ENCODE assay signal across 7 mouse cellular contexts in the genomic region with DNA sequence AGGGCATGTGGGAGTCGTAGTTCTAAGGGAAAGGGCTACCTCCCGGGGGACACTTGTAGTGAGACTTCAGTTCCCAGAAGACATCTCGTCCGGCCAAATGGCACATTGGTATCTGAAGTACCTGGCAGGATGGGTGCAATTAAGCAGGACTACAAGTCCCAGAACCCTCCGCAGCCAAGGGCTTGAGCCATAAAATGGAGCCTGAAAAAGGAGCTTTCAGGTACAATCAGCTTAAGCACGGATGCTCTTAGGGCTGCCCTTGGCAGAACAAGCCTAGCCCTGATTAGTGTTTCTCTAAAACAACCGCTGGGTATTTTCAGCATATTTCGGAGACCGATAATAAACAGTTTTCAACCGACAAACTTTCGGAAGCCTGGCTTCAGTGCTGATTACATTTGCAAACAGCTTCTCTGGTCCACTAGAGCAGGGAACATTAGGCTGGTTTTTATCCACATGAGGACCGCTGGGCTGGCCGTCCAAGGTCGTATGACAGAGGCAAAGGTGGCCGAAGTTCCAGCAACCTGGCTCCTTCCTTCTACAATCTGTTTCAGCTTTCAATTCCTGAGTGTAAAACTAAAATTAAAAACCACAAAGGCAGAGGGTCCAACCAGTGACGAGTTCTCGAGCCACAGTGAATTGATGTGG. TPM values are rescaled to one million over a fixed set of nuclear protein-coding genes. Genes with fewer than 3 reads are reported as not detected.
A peak's percentile ranks its signal among the peaks of the same experiment; 100 is the strongest.
DNase-seq lines count a peak whose midpoint lies in the region; ATAC-seq and TF ChIP-seq lines count a peak whose summit lies in the region.

No protein-coding gene starts in this region.

- 9% methylated on average over 17 of the region's 17 CpGs for WGBS in heart, embryonic 12.5 days
- WGBS in kidney, embryonic 15.5 days, result 4% methylated on average over 17 of the region's 17 CpGs
- WGBS in limb, embryonic 14.5 days, result 7% methylated on average over 17 of the region's 17 CpGs
- 7% methylated on average over 17 of the region's 17 CpGs for WGBS in midbrain, postnatal 0 days

- no peaks in the 10 kb centered on the region for H3K9me3 ChIP-seq in heart, embryonic 12.5 days (replicated peaks)
- H3K9me3 ChIP-seq in kidney, embryonic 15.5 days (replicated peaks), result no peaks in the 10 kb centered on the region
- no peaks in the 10 kb centered on the region for H3K9me3 ChIP-seq in limb, embryonic 14.5 days (ENCODE audit: control insufficient read depth, low read length)
- H3K9me3 ChIP-seq in midbrain, postnatal 0 days (ENCODE audit: low read length), result no peaks in the 10 kb centered on the region

- ATAC-seq in heart, embryonic 12.5 days (ENCODE audit: insufficient number of reproducible peaks, low FRiP score), result no peak
- ATAC-seq in kidney, embryonic 15.5 days (replicated peaks; ENCODE audit: low FRiP score), result peak; percentile 88
- ATAC-seq in limb, embryonic 14.5 days (ENCODE audit: low FRiP score, low read depth), result peak; percentile 71
- peak; percentile 81 for ATAC-seq in midbrain, postnatal 0 days (ENCODE audit: low FRiP score)

- DNase-seq in brain, embryonic 18.5 days (ENCODE audit: low read depth, low spot score), result peak; percentile 87
- peak; percentile 88 for DNase-seq in fat pad, adult 2 months (ENCODE audit: extremely low read depth, low read depth, low spot score)
- DNase-seq in limb, embryonic 14.5 days (ENCODE audit: low spot score), result peak; percentile 85
- DNase-seq in midbrain, postnatal 0 days (ENCODE audit: low spot score), result peak; percentile 97
- peak; percentile 63 to 71 for DNase-seq in spleen, postnatal 36 days (ENCODE audit: low spot score in 2 of 2)

- peak overlapping the region; percentile 86 for H3K4me2 ChIP-seq in heart, embryonic 12.5 days
- peak overlapping the region; percentile 72 for H3K4me2 ChIP-seq in kidney, embryonic 15.5 days
- peak overlapping the region; percentile 86 for H3K4me2 ChIP-seq in limb, embryonic 14.5 days (replicated peaks; ENCODE audit: low read depth, low read length, severe bottlenecking)
- H3K4me2 ChIP-seq in midbrain, postnatal 0 days (ENCODE audit: low read depth, low read length, poor library complexity, severe bottlenecking), result peak overlapping the region; percentile 91

- peak; percentile 44; the same call in 1 of the 2 replicates for TF ChIP-seq POLR2A in limb, embryonic 14.5 days (IDR thresholded peaks at IDR 0.05; ENCODE audit: borderline replicate concordance, extremely low read depth, insufficient read depth, insufficient read length)

- H3K36me3 ChIP-seq in heart, embryonic 12.5 days, result no peaks in the 10 kb centered on the region
- H3K36me3 ChIP-seq in kidney, embryonic 15.5 days, result no peaks in the 10 kb centered on the region
- H3K36me3 ChIP-seq in limb, embryonic 14.5 days (ENCODE audit: control insufficient read depth, insufficient read depth, low read length), result no peaks in the 10 kb centered on the region
- H3K36me3 ChIP-seq in midbrain, postnatal 0 days (ENCODE audit: insufficient read depth, low read length), result no peaks in the 10 kb centered on the region

- no peak for TF ChIP-seq CTCF in midbrain, postnatal 0 days (IDR thresholded peaks at IDR 0.05)

- no peaks in the 10 kb centered on the region for H3K4me1 ChIP-seq in heart, embryonic 12.5 days (replicated peaks)
- H3K4me1 ChIP-seq in kidney, embryonic 15.5 days, result 0 out of 2 replicates have a peak, but pooled peaks cover 8% of the 10 kb centered on the region
- peaks cover 5% of the 10 kb centered on the region; the same call in 1 of the 2 replicates for H3K4me1 ChIP-seq in limb, embryonic 14.5 days (ENCODE audit: control insufficient read depth, insufficient read depth, low read length)
- no peaks in the 10 kb centered on the region for H3K4me1 ChIP-seq in midbrain, postnatal 0 days (ENCODE audit: insufficient read depth, low read length)

- no peaks in the 10 kb centered on the region for H3K27me3 ChIP-seq in heart, embryonic 12.5 days (replicated peaks)
- no peaks in the 10 kb centered on the region for H3K27me3 ChIP-seq in kidney, embryonic 15.5 days
- no peaks in the 10 kb centered on the region for H3K27me3 ChIP-seq in limb, embryonic 14.5 days (ENCODE audit: control insufficient read depth, insufficient read depth, low read length)
- no peaks in the 10 kb centered on the region for H3K27me3 ChIP-seq in midbrain, postnatal 0 days (ENCODE audit: insufficient read depth, low read length)

- H3K4me3 ChIP-seq in heart, embryonic 12.5 days, result peak overlapping the region; percentile 75
- H3K4me3 ChIP-seq in kidney, embryonic 15.5 days (replicated peaks), result peak overlapping the region; percentile 66
- peak overlapping the region; percentile 66 for H3K4me3 ChIP-seq in limb, embryonic 14.5 days (replicated peaks; ENCODE audit: low read length)
- peak overlapping the region; percentile 59 for H3K4me3 ChIP-seq in midbrain, postnatal 0 days (ENCODE audit: low read depth, low read length)

- peak overlapping the region; percentile 10; the same call in 1 of the 2 replicates for H3K27ac ChIP-seq in heart, embryonic 12.5 days (ENCODE audit: poor library complexity, severe bottlenecking)
- peak overlapping the region; percentile 80 for H3K27ac ChIP-seq in kidney, embryonic 15.5 days
- peak overlapping the region; percentile 46; the same call in 1 of the 2 replicates for H3K27ac ChIP-seq in limb, embryonic 14.5 days (replicated peaks; ENCODE audit: low read depth, low read length)
- 0 out of 2 replicates have a peak overlapping the region, but pooled peaks have one; percentile 62 for H3K27ac ChIP-seq in midbrain, postnatal 0 days (ENCODE audit: low read depth, low read length)

- peak overlapping the region; percentile 74 for H3K9ac ChIP-seq in heart, embryonic 12.5 days
- peak overlapping the region; percentile 60 for H3K9ac ChIP-seq in kidney, embryonic 15.5 days
- H3K9ac ChIP-seq in limb, embryonic 14.5 days (ENCODE audit: low read depth, low read length, severe bottlenecking), result peak overlapping the region; percentile 69
- H3K9ac ChIP-seq in midbrain, postnatal 0 days (replicated peaks; ENCODE audit: low read length, poor library complexity, severe bottlenecking), result peak overlapping the region; percentile 69

RNA-seq across cellular contexts. Expression of a gene that starts 0.9 kb away (rescaled TPM):
- polyA plus RNA-seq in heart, embryonic 12.5 days (2016; fragmentation: Nextera tagmentation; extraction: Ambion mirVana), result 3.6 and 4.6 TPM in 2 replicates
- polyA plus RNA-seq in kidney, embryonic 15.5 days (2015; fragmentation: Nextera tagmentation; extraction: Ambion mirVana), result 5.0 and 5.1 TPM in 2 replicates
- polyA plus RNA-seq in limb, embryonic 14.5 days (2012; rRNA removed), result 3.2 and 3.5 TPM in 2 replicates
- polyA plus RNA-seq in limb, embryonic 14.5 days (2014; fragmentation: Nextera tagmentation; extraction: Ambion mirVana), result 5.2 and 7.6 TPM in 2 replicates
- total RNA-seq in midbrain, postnatal 0 days (2014; rRNA removed), result 7.7 and 9.9 TPM in 2 replicates
- polyA plus RNA-seq in midbrain, postnatal 0 days (2015; fragmentation: Nextera tagmentation; extraction: Ambion mirVana), result 11.2 and 11.8 TPM in 2 replicates

Comparison
In these comparisons a context has a peak if more than half of its experiments do, and no peak if none do; other contexts are left out.
1. H3K27ac ChIP-seq: peak in every context shown above with its lines; median percentile 80 in kidney, embryonic 15.5 days; 62 in midbrain, postnatal 0 days; 46 in limb, embryonic 14.5 days; 10 in heart, embryonic 12.5 days.